Mouse (Mus musculus) frontal cortex, adult (tissue): ENCODE measurements around the gene 1110008P14Rik.
A peak's percentile ranks its signal among the peaks of the same experiment; 100 is the strongest.
"Not testable (repeated sequence)": the region's sequence is repeated elsewhere in the genome, so short reads cannot be mapped to it uniquely, and the experiment has no call there.

Experiments used
- ATAC-seq: cut with Nextera tagmentation; 2 replicates; pipeline ENCODE4 v1.9.2; 2017; ENCODE audit warnings: mild to moderate bottlenecking, moderate library complexity, mixed read lengths; ENCODE audit not compliant: low TSS enrichment

1110008P14Rik gene

GRCm38 (mm10) chr2:32363376-32364106, 18.2 kb downstream of the 1110008P14Rik start:
- ATAC-seq, result peak; percentile 29

- ATAC-seq, result peak; percentile 68
Observed at GRCm38 (mm10) chr2:32362817-32363340, 18.9 kb downstream of the 1110008P14Rik start.

DNA sequence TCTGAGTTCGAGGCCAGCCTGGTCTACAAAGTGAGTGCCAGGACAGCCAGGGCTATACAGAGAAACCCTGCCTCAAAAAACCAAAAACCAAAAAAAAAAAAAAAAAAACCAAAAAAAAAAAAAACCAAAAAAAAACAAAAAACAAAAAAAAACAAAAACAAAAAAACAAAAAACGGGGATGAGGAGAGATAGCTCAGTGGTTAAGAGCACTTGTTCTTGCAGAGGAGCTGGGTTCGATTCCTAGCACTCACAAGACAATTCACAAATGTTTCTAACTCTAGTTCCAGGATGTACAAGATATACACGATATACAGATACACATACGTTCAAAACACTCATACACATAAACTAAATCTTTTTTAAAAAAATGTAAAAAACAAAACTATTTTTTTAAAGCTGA, 19.5 kb downstream of the 1110008P14Rik start:
- ATAC-seq, result not testable (repeated sequence)

GRCm38 (mm10) chr2:32361437-32361836, 20.3 kb downstream of the 1110008P14Rik start:
- peak; percentile 42; the same call in 1 of the 2 replicates for ATAC-seq

DNA sequence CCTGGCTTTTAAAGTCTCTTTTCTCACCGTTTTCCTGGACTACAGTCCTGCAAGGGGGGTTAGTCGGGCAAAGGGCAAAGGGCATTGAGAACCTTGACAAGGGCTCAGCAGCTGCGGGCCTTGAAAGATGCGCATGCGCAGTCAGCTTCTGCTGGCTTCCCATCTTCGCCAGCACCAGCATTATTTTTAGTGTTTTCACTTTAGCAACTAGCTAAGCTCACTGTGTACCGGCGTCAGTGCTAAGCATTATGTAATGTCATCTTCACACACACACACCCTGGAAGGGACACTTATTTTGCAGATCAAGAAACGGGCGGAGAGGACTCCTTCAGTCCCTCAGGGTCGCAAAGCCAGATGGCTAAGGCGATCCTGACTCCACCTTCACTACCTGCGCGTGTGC, 21.0 kb downstream of the 1110008P14Rik start:
- ATAC-seq, result peak; percentile 55

DNA sequence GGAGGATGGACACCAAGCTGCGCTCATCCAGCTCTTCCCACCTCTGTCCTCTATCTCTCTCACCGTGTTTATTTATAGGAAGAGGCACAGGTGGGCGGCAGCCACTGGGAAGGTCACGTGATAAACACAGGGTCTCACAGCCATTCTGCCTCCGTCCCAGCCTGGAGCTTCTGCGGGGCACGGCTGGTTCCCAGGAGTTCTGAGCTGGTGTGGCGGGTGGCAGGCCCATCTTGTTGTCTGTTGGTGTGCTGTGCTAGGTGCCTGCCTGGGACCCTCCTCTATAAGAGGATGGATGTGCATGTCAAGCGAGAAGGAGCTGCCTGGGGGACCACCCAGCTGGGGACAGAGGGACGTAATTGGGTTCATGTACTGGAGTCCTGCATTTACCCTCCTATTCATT, 23.4 kb downstream of the 1110008P14Rik start:
- ATAC-seq, result no peak

DNA sequence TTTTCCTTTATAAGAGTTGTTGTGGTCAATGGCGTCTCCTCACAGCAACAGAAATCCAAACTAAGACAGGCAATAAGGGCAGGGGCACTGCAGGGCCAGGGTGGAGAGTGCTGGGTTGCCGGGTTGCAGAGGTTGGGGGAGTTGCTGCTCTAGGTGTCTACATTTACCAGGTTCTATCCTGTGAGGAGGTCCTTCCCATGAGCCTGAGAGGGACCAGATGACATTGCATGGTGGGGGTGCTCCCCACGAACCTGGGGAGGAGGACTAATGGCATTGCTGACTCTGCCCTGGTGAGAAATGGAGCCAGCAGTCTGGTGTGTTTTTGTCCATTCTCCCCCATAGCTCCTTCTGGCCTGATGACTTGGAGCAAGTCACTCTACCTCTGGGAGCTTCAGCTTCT, 24.0 kb downstream of the 1110008P14Rik start:
- ATAC-seq, result no peak

- no peak for ATAC-seq
Observed at GRCm38 (mm10) chr2:32356216-32356615, 25.5 kb downstream of the 1110008P14Rik start.

- no peak for ATAC-seq
Observed at GRCm38 (mm10) chr2:32354336-32354895, 27.3 kb downstream of the 1110008P14Rik start.

DNA sequence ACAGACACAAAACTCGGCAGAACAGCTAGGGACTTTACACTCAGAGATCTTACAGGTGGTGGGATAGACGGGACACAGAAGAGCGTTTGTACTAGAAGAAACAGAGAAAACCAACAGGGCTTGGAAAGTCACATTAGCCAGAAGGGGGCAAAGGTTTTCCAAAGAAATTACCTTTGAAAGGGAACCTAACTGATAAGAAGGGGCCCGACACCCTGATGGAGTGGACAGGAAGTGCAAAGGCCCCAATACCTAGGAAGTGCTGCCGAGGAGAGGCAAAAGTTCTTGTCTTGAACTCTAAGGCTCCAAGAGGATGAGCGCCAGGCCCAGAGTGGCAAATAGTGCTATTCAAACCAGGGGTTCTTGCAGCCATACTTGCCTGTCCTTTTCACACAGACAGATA, 27.9 kb downstream of the 1110008P14Rik start:
- no peak for ATAC-seq

GRCm38 (mm10) chr2:32353007-32353542, 28.7 kb downstream of the 1110008P14Rik start, which contains the start of gene Dnm1:
Gene Dnm1 (minus strand): TSS chr2:32353338.
- ATAC-seq, result peak; percentile 24

- peak; percentile 6; the same call in 1 of the 2 replicates for ATAC-seq
Observed at GRCm38 (mm10) chr2:32352151-32353006, 29.4 kb downstream of the 1110008P14Rik start, which contains the start of gene Ciz1. Gene Ciz1 (plus strand): TSS chr2:32352327.

DNA sequence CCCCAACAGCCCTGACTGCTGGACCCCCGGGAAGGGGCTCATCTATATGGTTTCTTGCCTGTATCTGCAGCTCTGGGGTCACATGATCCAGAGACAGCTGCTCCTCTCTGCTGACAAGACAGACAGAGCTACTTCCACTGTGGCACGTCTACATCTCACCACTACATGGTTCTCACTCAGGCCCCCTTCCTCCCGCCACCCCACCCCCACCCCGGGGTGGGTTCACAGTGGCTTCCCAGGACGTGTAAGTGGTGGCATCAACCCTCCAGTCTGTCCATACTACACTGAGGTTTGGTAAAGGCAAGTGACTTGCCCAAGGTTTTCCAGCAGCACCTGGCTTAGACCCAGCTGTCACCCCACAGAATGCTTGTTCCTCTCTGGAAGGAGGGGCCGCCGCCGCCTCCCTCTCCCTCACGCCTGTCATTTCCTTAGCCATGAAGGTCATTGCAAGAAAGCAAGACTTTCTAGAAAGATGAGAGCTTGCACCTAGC, 30.2 kb downstream of the 1110008P14Rik start:
- ATAC-seq, result peak; percentile 7; the same call in 1 of the 2 replicates

DNA sequence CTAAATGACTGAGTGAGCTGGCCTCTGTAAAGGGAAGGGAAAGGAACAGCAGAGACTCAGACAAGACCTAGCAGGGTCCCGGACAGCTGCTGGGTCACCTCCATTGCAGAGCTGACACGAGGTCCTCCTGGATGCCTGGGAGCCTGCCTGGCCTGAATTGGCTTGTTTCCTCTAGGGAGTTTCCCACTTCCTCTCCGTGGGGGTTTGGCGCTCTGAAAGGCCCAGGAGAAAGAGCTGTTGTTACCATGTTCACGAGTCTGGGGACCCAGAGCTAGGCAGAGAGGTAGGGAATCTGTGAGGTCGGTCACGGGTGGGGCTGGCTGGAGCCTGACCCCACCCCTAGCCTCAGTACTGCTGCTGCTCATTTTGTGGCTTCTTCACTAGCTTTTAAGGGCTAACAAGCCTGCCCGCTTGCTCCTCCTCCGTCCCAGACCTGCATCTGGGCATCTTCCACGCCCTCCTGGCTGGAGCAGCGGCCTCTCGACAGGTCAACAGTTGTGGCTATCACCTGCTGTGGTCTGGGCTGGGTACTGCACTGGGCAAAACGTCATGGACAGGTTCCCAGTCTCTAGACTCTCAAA, 31.2 kb downstream of the 1110008P14Rik start:
- no peak for ATAC-seq

DNA sequence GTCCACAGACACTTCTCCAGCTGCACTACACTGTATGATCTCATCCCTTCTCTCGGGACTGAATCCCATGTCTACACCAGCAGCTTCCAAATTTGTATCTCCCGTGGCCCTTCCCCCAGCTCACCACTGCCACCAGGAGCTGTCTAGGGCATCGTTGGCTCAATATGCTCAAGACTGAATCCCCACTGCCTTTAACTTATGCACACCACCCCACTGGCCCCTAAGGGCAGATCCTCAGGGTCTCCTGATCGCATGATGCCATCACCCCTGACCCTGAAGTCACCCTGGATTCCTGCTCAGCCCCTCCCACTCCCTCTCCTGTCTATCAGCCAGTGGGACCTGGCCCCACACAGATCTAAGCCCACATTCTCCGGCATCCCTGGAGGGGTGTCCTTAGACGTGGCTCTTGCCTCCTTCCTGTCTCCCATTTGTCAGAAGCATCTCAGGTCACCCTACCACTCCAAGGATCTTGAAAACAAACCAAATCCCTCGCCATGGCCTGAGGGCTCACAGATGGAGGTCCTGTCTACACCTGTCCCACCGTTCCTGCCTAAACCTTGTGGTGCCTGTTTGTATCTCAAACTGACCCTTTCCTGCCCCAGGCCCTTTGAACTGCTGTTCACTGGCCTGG, 32.0 kb downstream of the 1110008P14Rik start:
- peak; percentile 39; the same call in 1 of the 2 replicates for ATAC-seq

GRCm38 (mm10) chr2:32348311-32348710, 33.4 kb downstream of the 1110008P14Rik start:
- peak; percentile 21; the same call in 1 of the 2 replicates for ATAC-seq

DNA sequence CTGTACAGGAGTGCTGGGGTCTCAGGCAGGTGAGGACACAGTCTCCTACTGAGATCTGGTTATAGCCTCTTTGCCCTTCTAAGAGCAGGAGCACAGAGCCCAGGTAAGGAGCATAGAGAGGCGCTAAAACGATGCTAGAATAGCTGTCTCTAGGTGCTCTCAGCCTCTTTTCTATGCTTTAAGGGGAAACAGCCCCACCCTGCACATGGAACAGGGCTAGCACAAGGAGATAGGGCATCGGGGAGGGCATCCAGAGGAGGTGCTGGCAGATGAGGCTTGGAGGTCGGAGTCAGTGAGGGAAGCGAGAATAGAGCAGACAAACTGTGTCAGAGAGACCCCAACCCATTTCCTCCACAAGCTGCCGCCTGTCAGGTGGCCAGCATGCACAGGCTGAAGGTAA, 34.7 kb downstream of the 1110008P14Rik start:
- ATAC-seq, result no peak

DNA sequence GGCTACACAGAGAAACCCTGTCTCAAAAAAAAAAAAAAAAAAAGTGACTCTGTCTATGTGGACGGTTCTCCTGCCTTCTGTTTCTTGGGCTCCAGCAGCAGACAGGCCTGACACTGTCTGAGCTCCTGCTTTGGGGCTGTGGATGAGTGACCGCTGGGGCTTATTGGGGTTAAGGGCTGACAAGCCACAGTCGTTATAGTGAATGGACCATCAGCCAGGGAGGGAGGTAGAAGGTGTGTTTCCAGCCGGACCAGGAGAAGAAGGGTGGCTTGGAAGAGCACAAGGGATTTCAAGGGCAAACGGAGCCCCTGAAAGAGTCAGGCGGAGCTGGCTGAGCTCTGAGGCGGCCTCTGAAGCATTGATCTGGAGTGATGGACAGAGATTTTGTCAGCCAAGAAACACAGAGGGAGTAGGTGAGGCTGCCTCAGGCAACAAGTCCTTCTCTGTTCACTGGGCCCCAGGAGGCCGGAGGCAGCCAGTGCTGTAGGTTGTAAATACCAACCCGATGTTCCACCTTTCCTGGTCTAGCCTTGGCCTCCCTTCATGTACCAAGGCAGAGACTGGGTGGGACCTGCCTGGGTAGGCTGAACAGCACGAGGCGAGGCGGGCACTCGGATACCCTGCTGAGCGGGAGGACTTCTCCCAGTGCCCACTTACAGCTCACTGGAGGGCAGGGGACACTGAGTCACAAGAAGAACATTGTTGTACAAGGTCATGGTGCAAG, 37.0 kb downstream of the 1110008P14Rik start:
- ATAC-seq, result no peak

DNA sequence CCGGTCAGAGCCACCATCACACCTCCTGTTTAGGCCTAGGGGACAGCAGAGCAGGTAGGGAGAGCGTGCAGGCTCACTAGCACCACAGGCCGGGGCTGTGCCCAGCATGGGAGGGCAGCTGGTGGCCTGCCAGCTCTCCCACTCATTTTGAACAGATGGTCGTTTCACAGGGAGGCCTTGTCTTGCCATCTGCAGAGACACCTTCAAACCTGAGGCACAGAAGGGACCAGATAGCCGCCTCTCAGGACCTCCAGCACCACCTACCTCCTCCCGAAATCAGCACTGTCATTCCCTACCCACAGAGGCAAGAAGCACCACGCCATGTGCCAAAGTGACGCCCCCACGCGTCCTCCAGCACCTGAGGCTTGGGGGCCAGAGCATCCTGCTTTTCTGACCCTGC, 37.7 kb downstream of the 1110008P14Rik start:
- ATAC-seq, result no peak

DNA sequence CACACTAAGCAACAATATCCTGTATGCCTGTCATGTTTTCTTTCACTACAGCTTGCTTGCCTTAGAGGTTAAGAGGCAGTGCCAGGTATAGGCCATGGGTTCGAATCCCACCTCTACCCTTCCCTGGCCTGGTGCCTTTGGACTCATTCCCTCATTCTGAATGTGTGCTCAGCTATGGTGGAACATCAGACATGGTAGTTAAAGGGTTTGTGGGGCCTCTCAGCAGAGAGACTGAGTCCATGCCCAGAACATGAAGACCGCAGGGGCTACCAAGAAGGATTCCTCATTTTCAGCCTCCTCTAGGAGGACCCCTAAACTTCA, 38.4 kb downstream of the 1110008P14Rik start:
- ATAC-seq, result no peak
